Mouse (Mus musculus) embryonic facial prominence, embryonic 11.5 days (tissue): ENCODE measurements at regions not wholly inside any gene's neighbourhood (a gene's known extent, or its start where the extent isn't known, plus 50 kb on each side); places are given as distances from the start of the nearest gene placed in this dataset.

Experiments
- ATAC-seq: fragments of 200-750 bp; cut with Nextera tagmentation; replicated peaks from 2 replicates; pipeline ENCODE4 v1.8.0; 2017; ENCODE audit warnings: low read depth; ENCODE audit not compliant: insufficient number of reproducible peaks, low FRiP score, low TSS enrichment
- DNase-seq: peaks from one replicate; pipeline ENCODE4 v3.0.0-alpha.2; 2015; ENCODE audit warnings: low spot score
- H3K27ac ChIP-seq: fragments of 300-500 bp; sonication (generic); replicated peaks from 2 replicates; pipeline ENCODE4 v1.5.1; 2014; ENCODE audit warnings: mild to moderate bottlenecking, low read depth, low read length, control low read depth
- H3K27me3 ChIP-seq: fragments of 300-500 bp; sonication (generic); 2 replicates; pipeline ENCODE4 v1.6.1; 2014; ENCODE audit warnings: mild to moderate bottlenecking, low read length, moderate library complexity, mixed read lengths; ENCODE audit not compliant: control insufficient read depth, insufficient read depth
- H3K36me3 ChIP-seq: fragments of 300-500 bp; sonication (generic); replicated peaks from 2 replicates; pipeline ENCODE4 v1.6.1; 2014; ENCODE audit warnings: low read depth, mild to moderate bottlenecking, low read length, moderate library complexity, mixed read lengths; ENCODE audit not compliant: control insufficient read depth, insufficient read depth
- H3K4me1 ChIP-seq: fragments of 300-500 bp; sonication (generic); 2 replicates; pipeline ENCODE4 v1.6.1; 2014; ENCODE audit warnings: low read length, mixed read lengths; ENCODE audit not compliant: control insufficient read depth, insufficient read depth
- H3K4me2 ChIP-seq: fragments of 300-500 bp; sonication (generic); 2 replicates; pipeline ENCODE4 v1.6.1; 2014; ENCODE audit warnings: low read depth, mild to moderate bottlenecking, control low read depth, low read length, moderate library complexity
- H3K4me3 ChIP-seq: fragments of 300-500 bp; sonication (generic); 2 replicates; pipeline ENCODE4 v1.5.1; 2014; ENCODE audit warnings: low read depth, low read length, control low read depth
- H3K9ac ChIP-seq: fragments of 300-500 bp; sonication (generic); replicated peaks from 2 replicates; pipeline ENCODE4 v1.6.1; 2014; ENCODE audit warnings: mild to moderate bottlenecking, control low read depth, low read length
- H3K9me3 ChIP-seq: fragments of 300-500 bp; sonication (generic); replicated peaks from 2 replicates; pipeline ENCODE4 v1.6.1; 2016; ENCODE audit warnings: mild to moderate bottlenecking, low read length, inconsistent platforms, mixed read lengths; ENCODE audit not compliant: control insufficient read depth
- WGBS: fragments of 180-500 bp; shearing (Covaris S2); extraction: QIAGEN DNeasy Blood & Tissue Kit; methylation state at CpG from one replicate; pipeline ENCODE4 v1.1.7; 2014; 5-methylcytosine and 5-hydroxymethylcytosine counted together

GRCm38 (mm10) chr1:34642304-34642893 is 62.9 kb downstream of the Amer3 start:
- ATAC-seq (0 out of 2 replicates have a peak, but pooled peaks have one; percentile 23), DNase-seq (peak; percentile 83)
- H3K4me3 ChIP-seq = no peak overlapping the region
- H3K4me1 ChIP-seq = no peaks in the 10 kb centered on the region
- H3K9me3 ChIP-seq = no peaks in the 10 kb centered on the region
- H3K27me3 ChIP-seq = no peaks in the 10 kb centered on the region
- no peak overlapping the region for H3K27ac ChIP-seq
- no peak overlapping the region for H3K9ac ChIP-seq
- 36% methylated on average over 13 of the region's 13 CpGs for WGBS
- H3K4me2 ChIP-seq = no peak overlapping the region
- no peaks in the 10 kb centered on the region for H3K36me3 ChIP-seq

- Histone ChIP-seq H3K27ac (no peak overlapping the region), H3K4me3 (no peak overlapping the region), H3K27me3 (no peaks in the 10 kb centered on the region), H3K9me3 (no peaks in the 10 kb centered on the region), H3K4me1 (no peaks in the 10 kb centered on the region), H3K9ac (no peak overlapping the region), H3K4me2 (no peak overlapping the region), H3K36me3 (no peaks in the 10 kb centered on the region)
- 92% methylated on average over 10 of the region's 10 CpGs for WGBS
- DNase-seq = no peak
- ATAC-seq = no peak
These were observed 74.6 kb downstream of the Amer3 start for GRCm38 (mm10) chr1:34653963-34654644.

- no peak for ATAC-seq
- no peaks in the 10 kb centered on the region for H3K36me3 ChIP-seq
These were observed 78.0 kb downstream of the Amer3 start for GRCm38 (mm10) chr1:34657481-34657880.

GRCm38 (mm10) chr1:34663875-34664547 is 84.6 kb downstream of the Amer3 start:
- Histone ChIP-seq H3K27me3 (no peaks in the 10 kb centered on the region), H3K27ac (no peak overlapping the region), H3K4me3 (no peak overlapping the region), H3K4me1 (no peaks in the 10 kb centered on the region), H3K4me2 (no peak overlapping the region), H3K9ac (no peak overlapping the region), H3K36me3 (no peaks in the 10 kb centered on the region), H3K9me3 (no peaks in the 10 kb centered on the region)
- DNase-seq = no peak
- 86% methylated on average over 4 of the region's 4 CpGs for WGBS
- ATAC-seq = no peak

More at GRCm38 (mm10) chr1:34657481-34657880, 78.0 kb downstream of the Amer3 start:
- no peaks in the 10 kb centered on the region for H3K27me3 ChIP-seq
- no peak for DNase-seq
- no peak overlapping the region for H3K9ac ChIP-seq
- H3K4me3 ChIP-seq = no peak overlapping the region
- no peak overlapping the region for H3K4me2 ChIP-seq
- H3K9me3 ChIP-seq = no peaks in the 10 kb centered on the region
- no peaks in the 10 kb centered on the region for H3K4me1 ChIP-seq
- H3K27ac ChIP-seq = no peak overlapping the region

- Histone ChIP-seq H3K4me2 (no peak overlapping the region), H3K27ac (no peak overlapping the region), H3K27me3 (no peaks in the 10 kb centered on the region)
These were observed 85.5 kb downstream of the Amer3 start for GRCm38 (mm10) chr1:34664816-34665511.

GRCm38 (mm10) chr1:34665512-34665854 is 86.0 kb downstream of the Amer3 start:
- H3K9me3 ChIP-seq = no peaks in the 10 kb centered on the region
- no peak overlapping the region for H3K4me3 ChIP-seq
- H3K27ac ChIP-seq = no peak overlapping the region
- H3K4me2 ChIP-seq = no peak overlapping the region
- H3K9ac ChIP-seq = no peak overlapping the region
- H3K4me1 ChIP-seq = no peaks in the 10 kb centered on the region
- WGBS = 90% methylated on average over 5 of the region's 5 CpGs
- DNase-seq (no peak), ATAC-seq (no peak)
- H3K27me3 ChIP-seq = no peaks in the 10 kb centered on the region
- no peaks in the 10 kb centered on the region for H3K36me3 ChIP-seq

More at GRCm38 (mm10) chr1:34664816-34665511, 85.5 kb downstream of the Amer3 start:
- ATAC-seq (no peak), DNase-seq (no peak)
- no peak overlapping the region for H3K9ac ChIP-seq
- H3K4me1 ChIP-seq = no peaks in the 10 kb centered on the region
- H3K36me3 ChIP-seq = no peaks in the 10 kb centered on the region
- no peaks in the 10 kb centered on the region for H3K9me3 ChIP-seq
- H3K4me3 ChIP-seq = no peak overlapping the region
- WGBS = 88% methylated on average over 11 of the region's 11 CpGs

GRCm38 (mm10) chr1:34666226-34666662 is 86.8 kb downstream of the Amer3 start:
- 63% methylated on average over 13 of the region's 13 CpGs for WGBS
- no peak overlapping the region for H3K27ac ChIP-seq
- H3K36me3 ChIP-seq = no peaks in the 10 kb centered on the region
- H3K4me2 ChIP-seq = no peak overlapping the region
- DNase-seq (no peak), ATAC-seq (peak; percentile 64)
- no peaks in the 10 kb centered on the region for H3K27me3 ChIP-seq
- no peak overlapping the region for H3K4me3 ChIP-seq
- no peaks in the 10 kb centered on the region for H3K9me3 ChIP-seq
- H3K4me1 ChIP-seq = no peaks in the 10 kb centered on the region
- H3K9ac ChIP-seq = no peak overlapping the region
